Mouse (Mus musculus): ENCODE results near the gene Gm5089.

DNA sequence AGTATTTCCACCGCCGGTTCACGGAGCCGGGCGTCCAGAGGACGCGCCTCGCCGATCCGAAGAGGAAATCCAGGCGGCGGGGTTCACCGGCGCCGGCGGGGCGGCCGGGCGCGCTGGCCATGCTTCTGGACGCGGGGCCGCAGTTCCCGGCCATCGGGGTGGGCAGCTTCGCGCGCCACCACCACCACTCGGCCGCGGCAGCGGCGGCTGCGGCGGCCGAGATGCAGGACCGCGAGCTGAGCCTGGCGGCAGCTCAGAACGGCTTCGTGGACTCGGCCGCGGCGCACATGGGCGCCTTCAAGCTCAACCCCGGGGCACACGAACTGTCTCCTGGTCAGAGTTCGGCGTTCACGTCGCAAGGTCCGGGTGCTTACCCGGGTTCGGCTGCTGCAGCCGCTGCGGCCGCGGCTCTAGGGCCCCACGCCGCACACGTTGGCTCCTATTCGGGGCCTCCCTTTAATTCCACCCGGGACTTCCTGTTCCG lies 24.7 kb upstream of the Gm5089 start:
- TF ChIP-seq CTCF (conservative IDR thresholded peaks at IDR 0.05; ENCODE audit: insufficient read depth, insufficient read length, low read depth, low read length) (no peak), POLR2A (IDR thresholded peaks at IDR 0.05; ENCODE audit: low read depth, low read length) (no peak)

All from kidney, adult 2 months (tissue).